Mouse (Mus musculus) testis, postnatal 10 days (tissue): Measurements from ENCODE around the gene Hmces.

Experiments used
- DNase-seq: peaks from one replicate; pipeline ENCODE4 v3.0.0; 2021; ENCODE audit warnings: low spot score

The Hmces gene

GRCm38 (mm10) chr6:87913661-87914325 lies at the start of gene Hmces:
Gene Hmces, plus strand, starts transcription at chr6:87913935.
- DNase-seq = peak; percentile 80

GRCm38 (mm10) chr6:87866211-87866610 lies 47.5 kb upstream of the Hmces start:
- no peak for DNase-seq

- DNase-seq = no peak
Observed at GRCm38 (mm10) chr6:87867256-87867655, 46.5 kb upstream of the Hmces start.

GRCm38 (mm10) chr6:87868871-87869506 lies 44.7 kb upstream of the Hmces start:
- peak; percentile 82 for DNase-seq

- no peak for DNase-seq
Observed at GRCm38 (mm10) chr6:87870440-87870839, 43.3 kb upstream of the Hmces start.

DNA sequence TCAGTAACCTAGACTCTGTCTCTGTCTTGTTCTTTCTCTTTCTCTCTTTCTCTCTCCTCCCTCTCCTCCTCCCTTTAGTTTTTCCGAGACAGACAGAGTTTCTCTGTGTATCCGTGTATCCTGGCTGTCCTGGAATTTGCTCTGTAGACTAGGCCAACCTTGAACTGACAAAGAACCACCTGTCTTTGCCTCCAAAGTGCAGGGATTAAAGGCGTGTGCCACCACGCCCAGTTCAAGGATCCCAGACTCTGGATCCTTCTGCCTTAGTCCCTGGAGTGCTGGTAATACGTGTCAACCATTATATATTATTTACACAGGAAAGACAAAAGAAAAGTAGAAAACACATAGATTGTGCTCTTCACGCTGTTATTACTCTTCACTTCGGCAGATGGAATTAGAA lies 42.5 kb upstream of the Hmces start:
- no peak for DNase-seq

- DNase-seq = no peak
Observed at GRCm38 (mm10) chr6:87873104-87873503, 40.6 kb upstream of the Hmces start.

- DNase-seq = no peak
Observed at GRCm38 (mm10) chr6:87873963-87874362, 39.8 kb upstream of the Hmces start.

DNA sequence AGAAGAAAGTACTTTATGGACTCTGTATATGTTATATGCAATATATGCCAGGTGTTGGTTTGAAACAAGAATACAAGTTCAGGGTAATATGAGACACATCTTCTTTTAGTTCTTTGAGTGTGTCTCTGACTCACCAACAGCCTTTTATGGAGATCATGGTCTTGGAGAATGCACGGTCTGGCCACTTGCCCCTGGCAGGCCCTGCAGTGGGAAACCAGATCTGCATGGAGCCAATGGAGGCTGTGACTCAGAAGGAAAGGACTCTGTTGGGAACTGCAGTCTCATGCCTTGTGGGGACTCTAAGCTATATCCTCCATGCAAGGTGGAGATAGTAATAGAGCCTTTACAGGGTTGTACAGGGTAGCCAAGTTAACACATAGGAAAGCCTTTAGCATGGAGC lies 38.7 kb upstream of the Hmces start:
- no peak for DNase-seq

DNA sequence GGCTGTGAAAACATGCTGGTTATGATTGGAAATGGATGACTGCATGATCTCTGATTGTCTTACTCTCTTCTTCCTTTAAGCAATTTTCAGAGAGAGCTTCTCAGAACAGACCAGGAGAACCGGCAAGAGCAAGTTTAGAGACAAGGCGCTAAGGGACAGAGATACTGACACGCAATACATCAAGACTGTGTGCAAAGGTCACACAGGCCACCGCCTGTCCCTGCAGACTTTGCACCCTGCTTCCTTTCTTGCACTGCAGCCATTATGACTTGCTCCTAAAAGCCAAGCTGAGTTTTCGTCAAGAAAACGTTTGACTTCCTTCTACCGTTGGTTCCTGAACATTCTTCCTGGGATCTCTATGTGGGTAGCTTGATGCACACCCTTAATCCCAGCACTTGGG lies 38.2 kb upstream of the Hmces start:
- DNase-seq = no peak

DNA sequence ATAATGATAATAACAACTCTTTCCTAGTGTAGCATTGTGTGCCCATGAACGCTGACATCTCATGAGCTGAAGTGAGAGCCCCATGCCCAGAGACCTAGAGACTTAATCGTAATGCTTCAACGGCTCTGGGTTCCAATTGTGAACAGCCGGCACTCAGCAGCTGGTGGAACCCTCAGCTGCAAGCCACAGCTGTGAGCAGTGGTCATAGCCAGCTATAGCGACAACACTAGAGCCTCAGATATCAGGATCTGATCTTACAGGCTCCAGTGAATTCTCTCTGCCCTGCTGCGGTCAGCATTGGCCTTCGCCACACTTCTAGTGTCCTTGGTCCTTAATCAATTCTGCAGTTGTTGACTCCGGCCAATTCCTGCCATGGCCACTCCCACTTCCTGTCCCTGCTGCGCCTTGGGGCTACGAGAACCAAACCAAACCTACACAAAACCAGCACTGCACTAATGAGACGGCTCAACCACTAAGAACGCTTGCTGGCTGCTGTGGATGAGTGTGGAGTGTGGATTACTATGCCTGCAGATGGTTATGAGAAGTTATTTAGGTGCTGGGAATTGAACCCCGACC lies 37.6 kb upstream of the Hmces start:
- no peak for DNase-seq

DNA sequence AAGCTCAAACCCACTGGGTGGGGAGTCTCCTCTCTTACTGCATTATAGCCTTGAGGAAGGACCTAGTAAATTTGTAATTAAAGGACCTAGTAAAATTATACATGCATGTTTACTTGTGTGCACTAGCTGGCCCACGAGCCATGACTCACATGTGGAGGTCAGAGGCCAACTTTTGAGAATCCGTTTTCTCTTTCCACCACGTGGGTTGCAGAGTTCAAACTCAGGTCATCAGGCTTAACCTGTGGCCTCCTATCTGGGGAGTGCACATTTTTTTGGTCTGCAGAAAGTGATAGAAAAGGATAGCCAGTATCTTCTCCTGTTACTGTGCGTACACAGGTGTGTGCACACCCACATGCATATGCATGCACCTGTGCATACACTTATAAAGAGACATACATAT lies 34.7 kb upstream of the Hmces start:
- DNase-seq = no peak

DNA sequence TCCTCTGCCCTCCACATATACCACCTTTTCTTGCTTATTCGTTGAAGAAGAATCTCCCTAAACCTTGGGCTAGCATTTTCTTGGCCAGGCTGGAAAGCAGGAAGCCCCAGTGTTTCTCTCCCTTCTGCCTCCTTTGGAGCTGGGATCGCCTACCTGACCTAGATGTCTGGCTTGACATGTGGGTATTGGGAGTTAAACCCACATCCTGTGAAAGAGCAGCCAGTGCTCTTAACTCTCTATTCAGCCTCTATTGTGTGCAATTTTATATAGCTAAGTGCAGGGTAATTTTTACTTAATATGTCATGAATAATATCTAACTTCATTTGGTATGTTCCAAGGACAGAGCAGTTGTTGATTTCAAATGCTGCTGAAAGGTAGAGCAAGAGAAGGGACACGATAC lies 34.1 kb upstream of the Hmces start:
- DNase-seq = no peak

GRCm38 (mm10) chr6:87882221-87882620 lies 31.5 kb upstream of the Hmces start:
- no peak for DNase-seq

GRCm38 (mm10) chr6:87882816-87883215 lies 30.9 kb upstream of the Hmces start:
- peak; percentile 55 for DNase-seq

GRCm38 (mm10) chr6:87886721-87887120 lies 27.0 kb upstream of the Hmces start:
- no peak for DNase-seq

- peak; percentile 100 for DNase-seq
Observed at GRCm38 (mm10) chr6:87887594-87888233, 26.0 kb upstream of the Hmces start, which contains the start of gene Copg1. Gene Copg1, plus strand, starts transcription at chr6:87887814.

- DNase-seq = no peak
Observed at GRCm38 (mm10) chr6:87893931-87894330, 19.8 kb upstream of the Hmces start.

DNA sequence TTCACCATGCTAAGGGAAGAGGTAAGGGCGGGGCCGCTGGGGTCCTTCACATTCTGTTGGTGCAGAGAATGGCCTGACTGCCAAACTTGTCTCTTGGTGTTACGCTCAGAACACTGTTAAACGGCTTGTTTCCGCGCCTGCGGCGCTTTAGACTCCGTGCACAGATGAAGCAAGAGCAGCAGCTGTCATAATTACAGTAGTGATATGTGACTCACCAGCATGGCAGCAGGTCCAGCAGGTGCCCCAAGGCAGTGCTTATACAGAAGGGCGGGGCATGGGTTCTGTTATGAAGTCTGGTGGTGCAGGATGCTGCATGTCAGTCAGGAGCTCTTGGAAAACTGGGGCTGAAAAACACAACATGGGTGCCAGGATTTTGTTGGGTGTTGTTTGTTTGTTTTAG lies 15.7 kb upstream of the Hmces start:
- no peak for DNase-seq

DNA sequence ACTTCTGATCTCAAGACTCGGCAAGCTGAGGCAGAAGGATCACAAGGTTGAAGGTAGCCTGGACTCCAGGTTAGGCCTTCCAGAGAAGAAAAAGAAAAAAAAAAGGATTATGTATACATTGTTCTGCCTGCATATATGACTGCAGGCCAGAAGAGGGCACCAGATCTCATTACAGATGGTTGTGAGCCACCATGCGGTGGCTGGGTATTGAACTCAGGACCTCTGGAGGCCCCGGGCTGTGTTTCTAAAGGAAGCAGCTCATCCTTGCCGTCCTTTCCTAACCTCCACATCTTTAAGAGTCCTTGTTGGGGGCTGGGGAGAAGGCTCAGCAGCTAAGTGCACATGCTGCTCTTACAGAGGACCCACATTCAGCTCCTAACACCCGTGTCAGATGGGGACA lies 7.1 kb upstream of the Hmces start:
- DNase-seq = no peak

DNA sequence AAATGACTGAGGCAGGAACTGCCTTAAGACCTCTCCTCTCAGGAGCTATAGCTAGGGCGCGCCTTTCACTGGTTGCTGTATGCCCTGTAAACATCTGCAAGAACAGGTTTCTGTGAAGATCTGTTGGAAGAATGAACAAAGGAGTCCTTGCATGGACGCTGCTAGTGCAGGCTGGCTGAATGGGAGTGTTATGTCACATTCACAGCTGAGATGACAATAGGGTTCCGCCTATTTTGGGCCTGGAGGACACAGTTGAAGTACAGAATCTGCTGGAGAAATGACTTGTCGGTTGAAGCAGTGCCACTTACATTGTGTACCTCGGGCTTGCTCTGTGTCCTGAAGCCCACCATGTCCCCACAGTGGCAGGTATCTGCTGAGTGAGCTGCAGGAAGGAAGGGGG lies 4.6 kb upstream of the Hmces start:
- no peak for DNase-seq

- DNase-seq = no peak
Observed at GRCm38 (mm10) chr6:87911559-87911958, 2.2 kb upstream of the Hmces start.
